16 mouse cellular contexts compared by ENCODE assay signal in the genomic region with DNA sequence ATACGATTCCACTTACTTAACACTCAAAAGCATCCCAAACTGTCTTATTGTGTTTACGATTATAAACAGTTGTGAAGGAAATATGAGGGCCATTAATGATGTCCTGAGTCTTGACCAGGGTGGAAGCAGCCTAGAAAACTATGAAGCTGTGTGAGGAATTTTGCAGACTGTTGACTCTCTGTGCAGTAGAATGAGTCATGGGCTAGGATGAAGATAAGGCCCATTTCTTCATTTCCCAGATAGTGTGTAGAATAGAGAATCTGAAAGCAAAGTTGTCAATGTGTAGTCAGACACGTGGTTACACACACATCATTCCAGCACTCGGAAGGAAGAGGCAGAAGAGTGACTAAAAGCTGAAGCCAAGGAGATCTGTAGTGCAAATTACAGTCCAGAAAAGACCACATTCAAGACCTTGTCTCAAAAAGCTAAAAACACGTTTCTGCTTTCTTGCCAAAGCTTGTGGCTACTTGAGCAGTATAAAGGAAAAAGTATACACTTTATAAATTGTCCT.
"Had no signal": no experiment of that assay in that cellular context is flagged by ENCODE, and none has a peak within 500 bp of the region (broad histone marks: within the 10 kb centered on the region; RNA-seq: fewer than 3 reads in every experiment).

No protein-coding gene starts in this region.

- H3K9me3 ChIP-seq: neural tube, embryonic 13.5 days; neural tube, embryonic 15.5 days; stomach, embryonic 15.5 days had no signal

- H3K4me2 ChIP-seq: neural tube, embryonic 13.5 days; neural tube, embryonic 15.5 days; stomach, embryonic 15.5 days had no signal

- H3K4me1 ChIP-seq: neural tube, embryonic 13.5 days; neural tube, embryonic 15.5 days; stomach, embryonic 15.5 days had no signal

- H3K4me3 ChIP-seq: neural tube, embryonic 13.5 days; neural tube, embryonic 15.5 days; stomach, embryonic 15.5 days had no signal

- H3K27me3 ChIP-seq: neural tube, embryonic 13.5 days; neural tube, embryonic 15.5 days; stomach, embryonic 15.5 days had no signal

- DNase-seq: retina, postnatal 1 day; right cerebral cortex, adult 18-20 months; right cerebral cortex, postnatal 14 days; right cerebral cortex, postnatal 25 days; right cerebral cortex, postnatal 4 days; spleen, adult 18-20 months; thymus, adult 18-20 months; thymus, adult 2 months; thymus, postnatal 14 days; thymus, postnatal 25 days; thymus, postnatal 36 days; thymus, postnatal 4 days had no signal

- H3K27ac ChIP-seq: neural tube, embryonic 13.5 days; neural tube, embryonic 15.5 days; stomach, embryonic 15.5 days; stomach, postnatal 0 days had no signal

- H3K9ac ChIP-seq: neural tube, embryonic 13.5 days; neural tube, embryonic 15.5 days; stomach, embryonic 15.5 days had no signal

- H3K36me3 ChIP-seq: neural tube, embryonic 13.5 days; neural tube, embryonic 15.5 days; stomach, embryonic 15.5 days had no signal
